Mouse (Mus musculus): ENCODE results near the gene Tmem82. TPM values are rescaled to one million over a fixed set of nuclear protein-coding genes. Genes with fewer than 3 reads are reported as not detected.

Gene Tmem82
- polyA plus RNA-seq, 1 experiment from 2014 or later = 1.2 TPM

DNA sequence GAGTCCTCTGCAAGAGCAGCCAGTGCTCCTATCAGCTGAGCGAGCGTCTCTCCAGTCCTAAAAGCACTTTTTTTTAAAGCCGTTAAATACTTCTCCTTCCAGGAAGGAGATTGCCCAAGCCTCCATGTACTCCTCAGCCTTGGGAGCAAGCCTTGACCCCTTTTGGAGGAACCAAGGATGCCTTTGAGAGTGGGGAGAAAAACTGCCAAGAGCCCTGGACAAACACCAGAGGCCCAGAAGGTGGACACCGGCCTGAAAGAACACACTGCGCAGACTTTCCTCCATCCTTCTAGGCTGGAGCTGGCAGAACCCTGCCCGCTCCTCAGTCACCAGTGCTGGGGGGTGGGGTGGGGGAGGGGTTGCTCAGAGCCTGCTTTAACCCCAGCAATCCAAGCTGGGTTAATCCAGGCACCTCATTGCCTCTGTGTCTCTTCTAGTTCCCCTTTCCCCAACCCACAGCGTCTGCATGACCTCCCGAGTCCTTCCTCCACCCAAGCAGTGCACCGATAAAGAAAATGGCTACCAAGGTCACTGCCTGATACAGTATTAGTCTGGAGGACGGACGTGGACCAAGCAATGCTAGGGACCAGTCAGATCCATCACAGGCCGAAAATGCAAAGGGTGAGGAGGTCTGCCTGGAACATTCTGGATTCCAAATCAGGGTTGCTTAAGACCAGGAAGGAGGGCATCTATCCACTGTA is 37.6 kb upstream of the Tmem82 start:
- no peak overlapping the region for H3K4me2 ChIP-seq (replicated peaks; ENCODE audit: low read depth, low read length)
- no peaks in the 10 kb centered on the region for H3K27me3 ChIP-seq (ENCODE audit: control insufficient read depth, insufficient read depth, low read length)
- WGBS = 81% methylated on average over 12 of the region's 12 CpGs
- no peak for ATAC-seq (ENCODE audit: low FRiP score, low TSS enrichment)
- H3K27ac ChIP-seq (ENCODE audit: low read depth, low read length) = no peak overlapping the region
- no peak overlapping the region for H3K4me3 ChIP-seq (ENCODE audit: low read length)
- no peak overlapping the region for H3K9ac ChIP-seq (ENCODE audit: low read depth, low read length)
- peaks cover 36% of the 10 kb centered on the region; the same call in 1 of the 2 replicates for H3K36me3 ChIP-seq (ENCODE audit: control insufficient read depth, insufficient read depth, low read length)
- H3K4me1 ChIP-seq (ENCODE audit: control insufficient read depth, insufficient read depth, low read length) = no peaks in the 10 kb centered on the region
- H3K9me3 ChIP-seq (ENCODE audit: control insufficient read depth, low read length) = no peaks in the 10 kb centered on the region

- WGBS = 92% methylated on average over 6 of the region's 6 CpGs
- Histone ChIP-seq H3K4me3 (ENCODE audit: low read length) (no peak overlapping the region), H3K27me3 (ENCODE audit: control insufficient read depth, insufficient read depth, low read length) (no peaks in the 10 kb centered on the region), H3K4me2 (replicated peaks; ENCODE audit: low read depth, low read length) (no peak overlapping the region), H3K4me1 (ENCODE audit: control insufficient read depth, insufficient read depth, low read length) (no peaks in the 10 kb centered on the region), H3K27ac (ENCODE audit: low read depth, low read length) (no peak overlapping the region), H3K9me3 (ENCODE audit: control insufficient read depth, low read length) (no peaks in the 10 kb centered on the region), H3K36me3 (ENCODE audit: control insufficient read depth, insufficient read depth, low read length) (peaks cover 21% of the 10 kb centered on the region; the same call in 1 of the 2 replicates), H3K9ac (ENCODE audit: low read depth, low read length) (no peak overlapping the region)
- ATAC-seq (ENCODE audit: low FRiP score, low TSS enrichment) = no peak
Observed at GRCm38 (mm10) chr4:141654509-141654908, 36.1 kb upstream of the Tmem82 start.

DNA sequence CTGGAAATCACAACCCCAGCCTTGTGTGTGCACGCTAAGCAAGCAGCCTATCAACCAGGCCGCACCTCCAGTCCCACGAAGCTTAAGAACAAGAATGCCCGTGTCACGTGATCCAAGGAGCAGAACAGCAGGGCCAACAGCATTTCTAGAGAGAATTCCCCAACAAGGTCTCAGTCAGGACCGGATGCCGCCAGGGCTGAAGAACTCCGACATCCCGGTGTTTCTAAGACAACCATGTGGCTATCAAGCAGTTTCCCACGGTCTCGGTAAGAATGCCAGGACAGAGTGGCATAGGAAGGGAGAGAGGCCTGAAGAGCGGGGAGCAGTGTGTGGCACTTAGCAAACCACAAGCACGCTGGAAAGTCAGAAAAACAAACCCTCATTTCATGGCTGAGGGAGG is 35.4 kb upstream of the Tmem82 start:
- no peak overlapping the region for H3K27ac ChIP-seq (ENCODE audit: low read depth, low read length)
- H3K9me3 ChIP-seq (ENCODE audit: control insufficient read depth, low read length) = no peaks in the 10 kb centered on the region
- H3K4me3 ChIP-seq (ENCODE audit: low read length) = no peak overlapping the region
- 92% methylated on average over 13 of the region's 13 CpGs for WGBS
- no peak for ATAC-seq (ENCODE audit: low FRiP score, low TSS enrichment)
- no peak overlapping the region for H3K4me2 ChIP-seq (replicated peaks; ENCODE audit: low read depth, low read length)
- no peaks in the 10 kb centered on the region for H3K4me1 ChIP-seq (ENCODE audit: control insufficient read depth, insufficient read depth, low read length)
- H3K9ac ChIP-seq (ENCODE audit: low read depth, low read length) = no peak overlapping the region
- peaks cover 14% of the 10 kb centered on the region; the same call in 1 of the 2 replicates for H3K36me3 ChIP-seq (ENCODE audit: control insufficient read depth, insufficient read depth, low read length)
- H3K27me3 ChIP-seq (ENCODE audit: control insufficient read depth, insufficient read depth, low read length) = no peaks in the 10 kb centered on the region

DNA sequence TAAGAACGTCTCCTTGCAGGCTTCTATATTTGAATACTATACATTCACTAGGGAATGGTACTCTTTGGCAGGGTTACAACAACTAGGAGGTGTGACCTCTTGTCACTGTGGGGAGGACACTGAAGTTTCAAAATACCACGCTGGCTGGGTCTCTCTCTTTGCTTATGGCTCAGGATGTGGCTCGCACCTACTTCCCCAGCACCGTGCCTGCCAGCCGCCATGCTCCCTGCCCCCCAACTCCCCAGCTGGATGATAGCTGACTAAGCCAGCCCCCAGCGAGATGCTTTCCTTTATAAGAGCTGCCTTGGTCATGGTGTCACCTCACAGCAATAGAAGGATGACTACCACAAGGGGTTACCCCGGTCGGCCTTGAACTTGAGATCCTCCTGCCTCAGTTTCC is 34.6 kb upstream of the Tmem82 start:
- H3K27me3 ChIP-seq (ENCODE audit: control insufficient read depth, insufficient read depth, low read length) = no peaks in the 10 kb centered on the region
- WGBS = 92% methylated on average over 8 of the region's 8 CpGs

GRCm38 (mm10) chr4:141651944-141652343 is 33.5 kb upstream of the Tmem82 start:
- 94% methylated on average over 10 of the region's 10 CpGs for WGBS

More for the DNA sequence above, 34.6 kb upstream of the Tmem82 start:
- H3K4me3 ChIP-seq (ENCODE audit: low read length) = no peak overlapping the region
- H3K4me1 ChIP-seq (ENCODE audit: control insufficient read depth, insufficient read depth, low read length) = no peaks in the 10 kb centered on the region
- no peak overlapping the region for H3K27ac ChIP-seq (ENCODE audit: low read depth, low read length)
- H3K4me2 ChIP-seq (replicated peaks; ENCODE audit: low read depth, low read length) = no peak overlapping the region
- H3K36me3 ChIP-seq (ENCODE audit: control insufficient read depth, insufficient read depth, low read length) = peaks cover 13% of the 10 kb centered on the region; the same call in 1 of the 2 replicates
- H3K9me3 ChIP-seq (ENCODE audit: control insufficient read depth, low read length) = no peaks in the 10 kb centered on the region
- no peak overlapping the region for H3K9ac ChIP-seq (ENCODE audit: low read depth, low read length)
- ATAC-seq (ENCODE audit: low FRiP score, low TSS enrichment) = no peak

DNA sequence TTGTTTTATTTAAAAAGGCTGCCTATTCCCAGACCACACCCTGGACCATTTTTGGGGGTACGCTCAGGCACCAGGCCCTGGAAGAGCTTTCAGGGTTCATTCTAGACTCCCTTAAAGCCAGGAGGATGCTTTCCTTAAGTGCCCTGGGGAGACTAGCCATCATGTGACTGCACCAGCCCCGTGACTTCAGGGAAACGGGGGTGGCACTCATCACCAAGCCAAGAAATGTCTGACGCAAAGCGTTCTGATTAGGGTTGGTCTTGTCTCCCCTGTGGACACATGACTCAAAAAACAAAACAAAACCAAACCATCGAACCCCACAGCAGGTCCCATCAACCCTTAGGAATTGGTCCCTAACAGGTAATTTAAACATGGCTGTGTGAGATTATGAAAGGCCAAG is 32.9 kb upstream of the Tmem82 start:
- H3K36me3 ChIP-seq (ENCODE audit: control insufficient read depth, insufficient read depth, low read length) = peaks cover 8% of the 10 kb centered on the region; the same call in 1 of the 2 replicates
- no peaks in the 10 kb centered on the region for H3K27me3 ChIP-seq (ENCODE audit: control insufficient read depth, insufficient read depth, low read length)
- H3K4me2 ChIP-seq (replicated peaks; ENCODE audit: low read depth, low read length) = no peak overlapping the region
- ATAC-seq (ENCODE audit: low FRiP score, low TSS enrichment) = no peak
- H3K9ac ChIP-seq (ENCODE audit: low read depth, low read length) = no peak overlapping the region
- H3K9me3 ChIP-seq (ENCODE audit: control insufficient read depth, low read length) = no peaks in the 10 kb centered on the region
- WGBS = 89% methylated on average over 6 of the region's 6 CpGs
- H3K4me3 ChIP-seq (ENCODE audit: low read length) = no peak overlapping the region
- H3K4me1 ChIP-seq (ENCODE audit: control insufficient read depth, insufficient read depth, low read length) = no peaks in the 10 kb centered on the region
- H3K27ac ChIP-seq (ENCODE audit: low read depth, low read length) = no peak overlapping the region

More at GRCm38 (mm10) chr4:141651944-141652343, 33.5 kb upstream of the Tmem82 start:
- Histone ChIP-seq H3K36me3 (ENCODE audit: control insufficient read depth, insufficient read depth, low read length) (peaks cover 9% of the 10 kb centered on the region; the same call in 1 of the 2 replicates), H3K4me2 (replicated peaks; ENCODE audit: low read depth, low read length) (no peak overlapping the region), H3K4me1 (ENCODE audit: control insufficient read depth, insufficient read depth, low read length) (no peaks in the 10 kb centered on the region), H3K9ac (ENCODE audit: low read depth, low read length) (no peak overlapping the region), H3K4me3 (ENCODE audit: low read length) (no peak overlapping the region), H3K27ac (ENCODE audit: low read depth, low read length) (no peak overlapping the region), H3K27me3 (ENCODE audit: control insufficient read depth, insufficient read depth, low read length) (no peaks in the 10 kb centered on the region), H3K9me3 (ENCODE audit: control insufficient read depth, low read length) (no peaks in the 10 kb centered on the region)
- ATAC-seq (ENCODE audit: low FRiP score, low TSS enrichment) = no peak

- Histone ChIP-seq H3K4me3 (ENCODE audit: low read length) (no peak overlapping the region), H3K4me2 (replicated peaks; ENCODE audit: low read depth, low read length) (no peak overlapping the region), H3K9ac (ENCODE audit: low read depth, low read length) (no peak overlapping the region), H3K4me1 (ENCODE audit: control insufficient read depth, insufficient read depth, low read length) (no peaks in the 10 kb centered on the region), H3K27me3 (ENCODE audit: control insufficient read depth, insufficient read depth, low read length) (no peaks in the 10 kb centered on the region), H3K9me3 (ENCODE audit: control insufficient read depth, low read length) (no peaks in the 10 kb centered on the region), H3K27ac (ENCODE audit: low read depth, low read length) (no peak overlapping the region), H3K36me3 (ENCODE audit: control insufficient read depth, insufficient read depth, low read length) (peaks cover 5% of the 10 kb centered on the region; the same call in 1 of the 2 replicates)
- WGBS = 71% methylated on average over 6 of the region's 6 CpGs
- ATAC-seq (ENCODE audit: low FRiP score, low TSS enrichment) = no peak
Observed at GRCm38 (mm10) chr4:141649244-141649643, 30.8 kb upstream of the Tmem82 start.

- no peak for ATAC-seq (ENCODE audit: low FRiP score, low TSS enrichment)
- Histone ChIP-seq H3K27ac (ENCODE audit: low read depth, low read length) (no peak overlapping the region), H3K4me3 (ENCODE audit: low read length) (no peak overlapping the region), H3K9me3 (ENCODE audit: control insufficient read depth, low read length) (no peaks in the 10 kb centered on the region), H3K4me1 (ENCODE audit: control insufficient read depth, insufficient read depth, low read length) (peaks cover 7% of the 10 kb centered on the region), H3K4me2 (replicated peaks; ENCODE audit: low read depth, low read length) (no peak overlapping the region), H3K27me3 (ENCODE audit: control insufficient read depth, insufficient read depth, low read length) (no peaks in the 10 kb centered on the region), H3K9ac (ENCODE audit: low read depth, low read length) (no peak overlapping the region), H3K36me3 (ENCODE audit: control insufficient read depth, insufficient read depth, low read length) (no peaks in the 10 kb centered on the region; the same call in 1 of the 2 replicates)
- 95% methylated on average over 5 of the region's 5 CpGs for WGBS
Observed at GRCm38 (mm10) chr4:141648262-141648661, 29.8 kb upstream of the Tmem82 start.

DNA sequence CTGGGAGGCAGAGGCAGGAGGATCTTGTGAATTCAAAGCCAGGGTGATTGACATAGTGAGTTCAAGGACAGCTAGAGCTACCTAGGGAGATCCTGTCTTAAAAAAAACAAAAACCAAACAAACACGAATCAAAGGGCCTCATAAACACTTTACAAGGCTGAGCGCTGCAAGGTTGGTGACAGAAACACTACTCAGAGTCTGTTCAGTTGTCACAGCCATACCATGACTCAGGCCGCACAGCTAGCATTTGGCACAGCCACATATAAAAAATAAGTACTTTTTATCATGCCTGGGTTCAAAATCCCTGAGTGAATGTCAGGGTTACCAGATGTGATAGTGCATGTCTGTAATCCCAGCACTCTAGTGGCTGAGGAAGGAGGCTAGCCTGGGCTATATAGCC is 28.8 kb upstream of the Tmem82 start:
- 91% methylated on average over 3 of the region's 3 CpGs for WGBS
- Histone ChIP-seq H3K4me3 (ENCODE audit: low read length) (no peak overlapping the region), H3K4me2 (replicated peaks; ENCODE audit: low read depth, low read length) (no peak overlapping the region), H3K9me3 (ENCODE audit: control insufficient read depth, low read length) (no peaks in the 10 kb centered on the region), H3K9ac (ENCODE audit: low read depth, low read length) (no peak overlapping the region), H3K27ac (ENCODE audit: low read depth, low read length) (no peak overlapping the region), H3K4me1 (ENCODE audit: control insufficient read depth, insufficient read depth, low read length) (peaks cover 9% of the 10 kb centered on the region), H3K36me3 (ENCODE audit: control insufficient read depth, insufficient read depth, low read length) (no peaks in the 10 kb centered on the region; the same call in 1 of the 2 replicates), H3K27me3 (ENCODE audit: control insufficient read depth, insufficient read depth, low read length) (no peaks in the 10 kb centered on the region)
- ATAC-seq (ENCODE audit: low FRiP score, low TSS enrichment) = no peak

All from kidney, embryonic 14.5 days (tissue).